Mouse (Mus musculus): ENCODE results near the gene Sp1.

- TF ChIP-seq POLR2A (IDR thresholded peaks at IDR 0.05; ENCODE audit: low read depth, low read length) = no peak
- no peak for TF ChIP-seq CTCF (conservative IDR thresholded peaks at IDR 0.05; ENCODE audit: insufficient read depth, insufficient read length, low read depth, low read length)
These were observed 22.3 kb upstream of the Sp1 start for GRCm38 (mm10) chr15:102383671-102384070.
